Mouse (Mus musculus): ENCODE measurements at regions not wholly inside any gene's neighbourhood (a gene's known extent, or its start where the extent isn't known, plus 50 kb on each side); places are given as distances from the start of the nearest gene placed in this dataset.

- TF ChIP-seq MXI1 (IDR thresholded peaks at IDR 0.05; ENCODE audit: low read depth, low read length): no peak
- TF ChIP-seq MAZ (IDR thresholded peaks at IDR 0.05; ENCODE audit: low read depth, low read length): no peak
- TF ChIP-seq POLR2A (IDR thresholded peaks at IDR 0.05; ENCODE audit: control insufficient read depth in 1 of 2, insufficient read depth in 1 of 2, low read depth in 1 of 2, low read length in 2 of 2, poor library complexity in 1 of 2): no peak
- no peak for TF ChIP-seq NRF1 (IDR thresholded peaks at IDR 0.05; ENCODE audit: insufficient read depth, low read depth, low read length, poor library complexity, severe bottlenecking)
- TF ChIP-seq ZC3H11A (IDR thresholded peaks at IDR 0.05; ENCODE audit: low read depth, low read length): no peak
- TF ChIP-seq POLR2AphosphoS5 (IDR thresholded peaks at IDR 0.05; ENCODE audit: borderline replicate concordance, low read depth, low read length): no peak
- TF ChIP-seq EP300 (IDR thresholded peaks at IDR 0.05; ENCODE audit: low read depth in 1 of 2, low read length in 2 of 2): no peak
- TF ChIP-seq POLR2AphosphoS2 (IDR thresholded peaks at IDR 0.05; ENCODE audit: low read length): no peak
- TF ChIP-seq ZKSCAN1 (IDR thresholded peaks at IDR 0.05; ENCODE audit: low read depth, low read length): no peak
- TF ChIP-seq MAFK (IDR thresholded peaks at IDR 0.05; ENCODE audit: borderline replicate concordance, low read depth, low read length): no peak
- TF ChIP-seq GABPA (IDR thresholded peaks at IDR 0.05; ENCODE audit: low read depth, low read length): no peak
- no peak for TF ChIP-seq MYB (IDR thresholded peaks at IDR 0.05; ENCODE audit: low read depth, low read length)
- no peak for TF ChIP-seq HCFC1 (IDR thresholded peaks at IDR 0.05; ENCODE audit: low read depth, low read length)
- TF ChIP-seq BHLHE40 (IDR thresholded peaks at IDR 0.05; ENCODE audit: borderline replicate concordance, low read depth, low read length): no peak
- Histone ChIP-seq H3K4me1 (ENCODE audit: control insufficient read depth in 1 of 2, insufficient read depth in 2 of 2, low read length in 2 of 2) (no peaks in the 10 kb centered on the region), H3K36me3 (ENCODE audit: control insufficient read depth in 1 of 2, insufficient read depth in 2 of 2, low read length in 2 of 2) (no peaks in the 10 kb centered on the region), H3K4me3 (ENCODE audit: control insufficient read depth in 1 of 2, insufficient read depth in 1 of 2, low read depth in 2 of 2, low read length in 2 of 2) (no peak overlapping the region), H3K9me3 (replicated peaks; ENCODE audit: insufficient read depth, low read length) (no peaks in the 10 kb centered on the region), H3K79me2 (ENCODE audit: control insufficient read depth, insufficient read depth, low read length, poor library complexity) (no peaks in the 10 kb centered on the region), H3K27ac (ENCODE audit: control insufficient read depth, low read depth, low read length) (no peak overlapping the region), H3K27me3 (ENCODE audit: control insufficient read depth in 1 of 2, insufficient read depth in 2 of 2, low read length in 2 of 2) (no peaks in the 10 kb centered on the region), H3K9ac (ENCODE audit: control insufficient read depth, low read depth, low read length, poor library complexity, severe bottlenecking) (no peak overlapping the region)
- no peak for DNase-seq (ENCODE audit: low read depth, low spot score)
Observed at GRCm38 (mm10) chr13:28883398-28883797, 70.1 kb downstream of the Sox4 start.

GRCm38 (mm10) chr13:28880888-28881287 is 72.6 kb downstream of the Sox4 start:
- Histone ChIP-seq H3K9me3 (replicated peaks; ENCODE audit: insufficient read depth, low read length) (no peaks in the 10 kb centered on the region), H3K4me3 (ENCODE audit: control insufficient read depth in 1 of 2, insufficient read depth in 1 of 2, low read depth in 2 of 2, low read length in 2 of 2) (no peak overlapping the region), H3K27ac (ENCODE audit: control insufficient read depth, low read depth, low read length) (no peak overlapping the region), H3K4me1 (ENCODE audit: control insufficient read depth in 1 of 2, insufficient read depth in 2 of 2, low read length in 2 of 2) (no peaks in the 10 kb centered on the region), H3K36me3 (ENCODE audit: control insufficient read depth in 1 of 2, insufficient read depth in 2 of 2, low read length in 2 of 2) (no peaks in the 10 kb centered on the region), H3K9ac (ENCODE audit: control insufficient read depth, low read depth, low read length, poor library complexity, severe bottlenecking) (no peak overlapping the region), H3K79me2 (ENCODE audit: control insufficient read depth, insufficient read depth, low read length, poor library complexity) (no peaks in the 10 kb centered on the region), H3K27me3 (ENCODE audit: control insufficient read depth in 1 of 2, insufficient read depth in 2 of 2, low read length in 2 of 2) (no peaks in the 10 kb centered on the region)
- TF ChIP-seq RAD21 (IDR thresholded peaks at IDR 0.05; ENCODE audit: low read depth, low read length) (no peak), JUND (IDR thresholded peaks at IDR 0.05; ENCODE audit: low read depth, low read length) (no peak), CHD1 (IDR thresholded peaks at IDR 0.05; ENCODE audit: low read depth, low read length) (no peak), MYC (IDR thresholded peaks at IDR 0.05; ENCODE audit: low read depth, low read length) (no peak), MYB (IDR thresholded peaks at IDR 0.05; ENCODE audit: low read depth, low read length) (no peak), RCOR1 (IDR thresholded peaks at IDR 0.05; ENCODE audit: low read depth, low read length) (no peak), ZNF384 (IDR thresholded peaks at IDR 0.05; ENCODE audit: low read depth, low read length) (no peak), HCFC1 (IDR thresholded peaks at IDR 0.05; ENCODE audit: low read depth, low read length) (no peak), UBTF (IDR thresholded peaks at IDR 0.05; ENCODE audit: borderline replicate concordance, insufficient read depth, low read depth, low read length) (no peak), NELFE (IDR thresholded peaks at IDR 0.05; ENCODE audit: low read depth, low read length) (no peak), GATA1 (IDR thresholded peaks at IDR 0.05; ENCODE audit: low read depth, low read length) (no peak), E2F4 (IDR thresholded peaks at IDR 0.05; ENCODE audit: borderline replicate concordance, low read depth, low read length) (no peak), GABPA (IDR thresholded peaks at IDR 0.05; ENCODE audit: low read depth, low read length) (no peak), ZMIZ1 (IDR thresholded peaks at IDR 0.05; ENCODE audit: low read depth, low read length) (no peak), BHLHE40 (IDR thresholded peaks at IDR 0.05; ENCODE audit: borderline replicate concordance, low read depth, low read length) (no peak), CTCF (IDR thresholded peaks at IDR 0.05 in 2 of 3, conservative IDR thresholded peaks at IDR 0.05 in 1 of 3; ENCODE audit: control insufficient read depth in 1 of 3, insufficient read depth in 1 of 3, low read depth in 2 of 3, low read length in 3 of 3, poor library complexity in 1 of 3, severe bottlenecking in 1 of 3) (no peak)
- no peak for DNase-seq (ENCODE audit: low read depth, low spot score)

Data from MEL (cell line).